Mouse (Mus musculus): Measurements from ENCODE around the gene Olfr1316. TPM values are rescaled to one million over a fixed set of nuclear protein-coding genes. Genes with fewer than 3 reads are reported as not detected.

Olfr1316 gene
- polyA plus RNA-seq (2016; fragmentation: Nextera tagmentation; extraction: Ambion mirVana) = not detected in 2 replicates

DNA sequence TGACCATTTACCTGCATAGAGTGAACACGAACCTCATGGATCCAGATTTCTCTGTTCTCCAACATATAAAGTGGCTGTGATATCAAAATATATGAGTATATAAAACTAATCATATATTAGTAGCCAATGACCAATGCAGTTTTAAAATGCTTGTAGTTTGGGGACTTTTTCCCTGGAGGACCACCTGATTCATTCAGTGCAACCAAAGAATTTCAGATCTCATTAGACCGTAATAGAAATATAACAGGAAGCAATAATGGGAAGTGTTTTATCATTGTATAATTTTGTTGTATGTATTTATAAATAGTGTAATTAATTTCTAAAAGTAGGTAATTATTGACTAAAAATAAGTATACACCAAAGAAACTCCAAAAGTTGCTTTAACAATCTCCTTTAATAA, at the start of gene Olfr1316:
Gene Olfr1316 (minus strand): TSS at position 101 of the 400 bp plus-strand sequence.
- H3K27me3 ChIP-seq = no peaks in the 10 kb centered on the region
- no peak within 1 kb of the TSS for H3K4me3 ChIP-seq
- no peak within 1 kb of the TSS for H3K27ac ChIP-seq (replicated peaks)
- no peak for ATAC-seq (ENCODE audit: low FRiP score, low read depth)
- H3K36me3 ChIP-seq = no peaks in the 10 kb centered on the region
- H3K9ac ChIP-seq (replicated peaks) = no peak within 1 kb of the TSS
- no peaks in the 10 kb centered on the region for H3K4me1 ChIP-seq
- 86% methylated on average over 2 of the region's 2 CpGs for WGBS
- no peak within 1 kb of the TSS for H3K4me2 ChIP-seq (replicated peaks)
- no peaks in the 10 kb centered on the region for H3K9me3 ChIP-seq

GRCm38 (mm10) chr2:112153898-112154297, 19.1 kb upstream of the Olfr1316 start, which contains the start of gene Olfr1318:
Gene Olfr1318, plus strand, starts transcription at chr2:112154198.
- Histone ChIP-seq H3K27ac (replicated peaks) (no peak within 1 kb of the TSS), H3K27me3 (no peaks in the 10 kb centered on the region), H3K9ac (replicated peaks) (no peak within 1 kb of the TSS), H3K9me3 (no peaks in the 10 kb centered on the region), H3K36me3 (no peaks in the 10 kb centered on the region), H3K4me3 (no peak within 1 kb of the TSS), H3K4me2 (replicated peaks) (no peak within 1 kb of the TSS), H3K4me1 (no peaks in the 10 kb centered on the region)
- ATAC-seq (ENCODE audit: low FRiP score, low read depth) = no peak

DNA sequence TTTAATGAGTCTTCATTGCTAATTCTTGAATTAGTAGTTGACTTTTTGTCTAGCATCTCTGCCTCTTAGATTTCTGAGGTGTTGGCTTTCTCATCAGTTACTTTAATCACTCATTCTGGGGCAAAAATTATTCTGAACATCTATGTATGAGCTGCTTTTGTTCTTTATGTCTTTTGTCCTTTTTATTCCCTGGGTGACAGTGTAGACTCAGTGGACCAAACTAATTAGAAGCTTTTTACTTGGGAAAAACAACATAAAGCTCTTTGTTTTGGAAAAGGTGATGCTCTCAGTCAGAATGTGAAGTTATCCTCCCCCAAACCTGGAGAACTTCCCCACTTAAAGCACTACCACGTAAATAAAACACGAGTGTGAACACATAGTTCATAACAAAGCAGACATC, 5.3 kb upstream of the Olfr1316 start, which contains the start of gene Olfr1317:
Gene Olfr1317 (plus strand): TSS at position 301 of the 400 bp plus-strand sequence.
- 82% methylated on average over 2 of the region's 2 CpGs for WGBS
- Histone ChIP-seq H3K9ac (replicated peaks) (no peak within 1 kb of the TSS), H3K4me3 (no peak within 1 kb of the TSS), H3K36me3 (no peaks in the 10 kb centered on the region), H3K4me1 (no peaks in the 10 kb centered on the region), H3K27me3 (no peaks in the 10 kb centered on the region), H3K4me2 (replicated peaks) (no peak within 1 kb of the TSS), H3K9me3 (no peaks in the 10 kb centered on the region), H3K27ac (replicated peaks) (no peak within 1 kb of the TSS)
- no peak for ATAC-seq (ENCODE audit: low FRiP score, low read depth)

DNA sequence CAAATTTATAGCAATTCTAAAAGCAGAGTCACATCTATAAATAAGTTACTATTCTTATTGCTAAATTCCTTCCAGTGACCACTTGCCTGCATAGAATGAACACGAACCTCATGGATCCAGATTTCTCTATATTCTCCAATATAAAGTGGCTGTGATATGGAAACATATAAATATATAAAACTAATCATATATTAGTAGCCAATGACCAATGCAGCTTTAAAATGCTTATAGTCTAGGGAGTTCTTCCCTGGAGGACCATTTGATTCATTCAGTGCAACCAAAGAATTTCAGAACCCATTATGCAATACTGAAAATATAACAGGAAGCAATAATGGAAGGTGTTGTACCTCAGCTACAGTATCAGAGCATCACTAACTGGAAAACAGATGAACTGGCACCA, 19.4 kb downstream of the Olfr1316 start, which contains the start of gene Olfr1315-ps1:
Gene Olfr1315-ps1 (minus strand): TSS at position 101 of the 400 bp plus-strand sequence.
- no peak within 1 kb of the TSS for H3K4me2 ChIP-seq (replicated peaks)
- H3K4me1 ChIP-seq = no peaks in the 10 kb centered on the region
- H3K9ac ChIP-seq (replicated peaks) = no peak within 1 kb of the TSS
- H3K9me3 ChIP-seq = no peaks in the 10 kb centered on the region
- H3K27ac ChIP-seq (replicated peaks) = no peak within 1 kb of the TSS
- ATAC-seq (ENCODE audit: low FRiP score, low read depth) = no peak
- H3K4me3 ChIP-seq = no peak within 1 kb of the TSS
- no peaks in the 10 kb centered on the region for H3K27me3 ChIP-seq
- 90% methylated on average over 1 of the region's 1 CpGs for WGBS
- no peaks in the 10 kb centered on the region for H3K36me3 ChIP-seq

GRCm38 (mm10) chr2:112096681-112097080, 38.1 kb downstream of the Olfr1316 start, which contains the start of gene Olfr1314:
Gene Olfr1314, minus strand, starts transcription at chr2:112096781.
- ATAC-seq (ENCODE audit: low FRiP score, low read depth) = no peak
- H3K4me1 ChIP-seq = no peaks in the 10 kb centered on the region
- H3K4me3 ChIP-seq = no peak within 1 kb of the TSS

DNA sequence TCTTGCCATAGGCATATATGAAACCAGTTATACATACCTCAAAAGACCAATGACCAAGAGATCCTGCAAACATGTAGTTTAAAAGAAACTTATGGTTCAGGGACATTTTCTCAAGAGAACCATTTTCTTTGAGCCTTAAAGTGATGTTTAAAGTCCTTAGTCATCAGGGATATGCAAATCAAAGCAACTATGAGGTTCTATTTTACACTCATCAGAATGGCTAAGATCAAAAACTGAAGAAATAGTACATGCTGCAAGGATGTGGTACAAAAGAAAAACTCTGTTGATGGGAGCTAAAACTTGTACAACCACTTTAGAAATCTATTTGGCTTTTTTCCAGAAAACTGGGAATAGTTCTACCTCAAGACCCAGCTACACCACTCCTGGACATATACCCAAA, 57.0 kb downstream of the Olfr1316 start, which contains the start of gene Olfr1313:
Gene Olfr1313 (minus strand): TSS at position 101 of the 400 bp plus-strand sequence.
- no peak for ATAC-seq (ENCODE audit: low FRiP score, low read depth)
- no peak within 1 kb of the TSS for H3K9ac ChIP-seq (replicated peaks)

More at GRCm38 (mm10) chr2:112096681-112097080, 38.1 kb downstream of the Olfr1316 start, which contains the start of gene Olfr1314:
- Histone ChIP-seq H3K9me3 (no peaks in the 10 kb centered on the region), H3K27me3 (no peaks in the 10 kb centered on the region), H3K27ac (replicated peaks) (no peak within 1 kb of the TSS), H3K4me2 (replicated peaks) (no peak within 1 kb of the TSS), H3K9ac (replicated peaks) (no peak within 1 kb of the TSS), H3K36me3 (no peaks in the 10 kb centered on the region)

More for the DNA sequence above, 57.0 kb downstream of the Olfr1316 start, which contains the start of gene Olfr1313:
- no peak within 1 kb of the TSS for H3K27ac ChIP-seq (replicated peaks)
- no peaks in the 10 kb centered on the region for H3K4me1 ChIP-seq
- H3K4me3 ChIP-seq = no peak within 1 kb of the TSS
- H3K27me3 ChIP-seq = no peaks in the 10 kb centered on the region
- H3K9me3 ChIP-seq = no peaks in the 10 kb centered on the region
- no peaks in the 10 kb centered on the region for H3K36me3 ChIP-seq
- no peak within 1 kb of the TSS for H3K4me2 ChIP-seq (replicated peaks)

Other genes starting within 250 kb of the Olfr1316 start
- gene Olfr1306, start 218.7 kb downstream of the Olfr1316 start, polyA plus RNA-seq (2016; fragmentation: Nextera tagmentation; extraction: Ambion mirVana) = not detected in 2 replicates
- 0.01 TPM in 2 replicates for gene Olfr1307, start 185.5 kb downstream of the Olfr1316 start, polyA plus RNA-seq (2016; fragmentation: Nextera tagmentation; extraction: Ambion mirVana)
- not detected in 2 replicates for gene Olfr1308, start 170.0 kb downstream of the Olfr1316 start, polyA plus RNA-seq (2016; fragmentation: Nextera tagmentation; extraction: Ambion mirVana)
- not detected in 2 replicates for gene Olfr1309, start 144.7 kb downstream of the Olfr1316 start, polyA plus RNA-seq (2016; fragmentation: Nextera tagmentation; extraction: Ambion mirVana)
- gene Olfr1310, start 122.3 kb downstream of the Olfr1316 start, polyA plus RNA-seq (2016; fragmentation: Nextera tagmentation; extraction: Ambion mirVana) = not detected in 2 replicates
- gene Olfr1311, start 110.6 kb downstream of the Olfr1316 start, polyA plus RNA-seq (2016; fragmentation: Nextera tagmentation; extraction: Ambion mirVana) = not detected in 2 replicates
- not detected in 2 replicates for gene Olfr1312, start 84.7 kb downstream of the Olfr1316 start, polyA plus RNA-seq (2016; fragmentation: Nextera tagmentation; extraction: Ambion mirVana)
- gene Olfr1313, start 57.1 kb downstream of the Olfr1316 start, polyA plus RNA-seq (2016; fragmentation: Nextera tagmentation; extraction: Ambion mirVana) = not detected in 2 replicates
- not detected in 2 replicates for gene Olfr1314, start 38.2 kb downstream of the Olfr1316 start, polyA plus RNA-seq (2016; fragmentation: Nextera tagmentation; extraction: Ambion mirVana)
- not detected in 2 replicates for gene Olfr1315-ps1, start 19.5 kb downstream of the Olfr1316 start, polyA plus RNA-seq (2016; fragmentation: Nextera tagmentation; extraction: Ambion mirVana)
- not detected in 2 replicates for gene Olfr1317, start 5.4 kb upstream of the Olfr1316 start, polyA plus RNA-seq (2016; fragmentation: Nextera tagmentation; extraction: Ambion mirVana)
- gene Olfr1318, start 19.2 kb upstream of the Olfr1316 start, polyA plus RNA-seq (2016; fragmentation: Nextera tagmentation; extraction: Ambion mirVana) = not detected in 2 replicates
- 11.9 and 13.1 TPM in 2 replicates for gene Lpcat4, start 104.5 kb upstream of the Olfr1316 start, polyA plus RNA-seq (2016; fragmentation: Nextera tagmentation; extraction: Ambion mirVana)
- 0.08 TPM in 1 of 2 replicates, not detected in the other for gene Nutm1, start 124.3 kb upstream of the Olfr1316 start, polyA plus RNA-seq (2016; fragmentation: Nextera tagmentation; extraction: Ambion mirVana)
- 137 and 139 TPM in 2 replicates for gene Nop10, start 126.9 kb upstream of the Olfr1316 start, polyA plus RNA-seq (2016; fragmentation: Nextera tagmentation; extraction: Ambion mirVana)
- gene Slc12a6, start 130.8 kb upstream of the Olfr1316 start, polyA plus RNA-seq (2016; fragmentation: Nextera tagmentation; extraction: Ambion mirVana) = 18.7 and 19.3 TPM in 2 replicates
- not detected in 2 replicates for gene Gm21985, start 131.3 kb upstream of the Olfr1316 start, polyA plus RNA-seq (2016; fragmentation: Nextera tagmentation; extraction: Ambion mirVana)
- gene Emc4, start 233.1 kb upstream of the Olfr1316 start, polyA plus RNA-seq (2016; fragmentation: Nextera tagmentation; extraction: Ambion mirVana) = 112 and 114 TPM in 2 replicates
- 43.5 and 44.2 TPM in 2 replicates for gene Katnbl1, start 244.2 kb upstream of the Olfr1316 start, polyA plus RNA-seq (2016; fragmentation: Nextera tagmentation; extraction: Ambion mirVana)